Mouse (Mus musculus): ENCODE results near the gene Uvssa. TPM values are rescaled to one million over a fixed set of nuclear protein-coding genes. Genes with fewer than 3 reads are reported as not detected.

The Uvssa gene
- polyA plus RNA-seq, 1 experiment from 2014 or later, result 8.9 TPM

DNA sequence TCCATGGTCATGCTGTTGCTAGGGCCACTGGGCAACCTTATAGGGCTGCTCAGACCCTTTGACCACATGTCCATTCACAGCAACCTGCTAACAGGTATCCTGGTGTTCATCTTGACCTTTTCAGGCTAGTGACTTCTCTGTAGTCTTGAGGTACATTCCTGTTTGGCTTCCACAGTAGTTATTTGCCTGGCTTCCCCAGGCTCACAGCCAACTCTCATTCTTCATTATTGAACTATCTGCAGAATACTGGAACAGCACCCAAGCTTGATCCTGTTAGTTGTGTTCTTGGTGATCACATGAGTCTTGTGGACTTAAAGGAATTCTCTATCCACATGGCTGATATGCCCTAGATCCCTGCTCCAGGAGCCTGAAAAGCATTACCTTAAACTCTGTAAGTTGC lies 34.8 kb upstream of the Uvssa start:
- no peak overlapping the region for H3K4me2 ChIP-seq (replicated peaks; ENCODE audit: low read depth, low read length)
- no peak overlapping the region for H3K9ac ChIP-seq (ENCODE audit: low read depth, low read length)
- H3K27ac ChIP-seq (ENCODE audit: low read depth, low read length), result no peak overlapping the region
- no peaks in the 10 kb centered on the region for H3K27me3 ChIP-seq (ENCODE audit: control insufficient read depth, insufficient read depth, low read length)
- no peaks in the 10 kb centered on the region; the same call in 1 of the 2 replicates for H3K4me1 ChIP-seq (ENCODE audit: control insufficient read depth, insufficient read depth, low read length)
- no peaks in the 10 kb centered on the region for H3K9me3 ChIP-seq (ENCODE audit: control insufficient read depth, low read length)
- H3K36me3 ChIP-seq (ENCODE audit: control insufficient read depth, insufficient read depth, low read length), result peaks cover 9% of the 10 kb centered on the region
- no peak for ATAC-seq (ENCODE audit: low FRiP score, low TSS enrichment)
- no peak overlapping the region for H3K4me3 ChIP-seq (ENCODE audit: low read length)

DNA sequence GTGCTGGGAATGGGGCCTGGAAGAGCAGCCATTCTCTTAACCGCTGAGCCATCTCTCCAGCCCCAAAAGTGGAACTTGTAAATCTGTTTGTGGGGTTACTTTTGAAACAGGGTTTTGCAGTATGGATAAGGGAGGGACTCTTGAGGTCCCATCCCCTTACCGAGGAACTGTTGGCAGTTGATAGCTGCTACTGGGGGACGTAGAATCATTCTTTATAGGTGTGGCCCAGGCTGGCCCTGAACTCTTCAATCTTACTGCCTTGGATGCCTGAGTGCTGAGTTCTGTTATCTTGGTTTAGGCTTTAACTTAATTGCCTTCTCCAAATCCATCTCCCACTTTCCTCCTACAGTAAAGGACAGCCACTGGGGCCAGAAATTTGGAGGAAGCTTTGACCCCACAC lies 34.3 kb upstream of the Uvssa start:
- H3K27ac ChIP-seq (ENCODE audit: low read depth, low read length), result no peak overlapping the region
- no peak for ATAC-seq (ENCODE audit: low FRiP score, low TSS enrichment)
- no peak overlapping the region for H3K4me2 ChIP-seq (replicated peaks; ENCODE audit: low read depth, low read length)
- no peaks in the 10 kb centered on the region; the same call in 1 of the 2 replicates for H3K4me1 ChIP-seq (ENCODE audit: control insufficient read depth, insufficient read depth, low read length)
- H3K9ac ChIP-seq (ENCODE audit: low read depth, low read length), result no peak overlapping the region
- H3K27me3 ChIP-seq (ENCODE audit: control insufficient read depth, insufficient read depth, low read length), result no peaks in the 10 kb centered on the region
- WGBS, result 91% methylated on average over 3 of the region's 3 CpGs
- H3K9me3 ChIP-seq (ENCODE audit: control insufficient read depth, low read length), result no peaks in the 10 kb centered on the region
- peaks cover 7% of the 10 kb centered on the region for H3K36me3 ChIP-seq (ENCODE audit: control insufficient read depth, insufficient read depth, low read length)
- H3K4me3 ChIP-seq (ENCODE audit: low read length), result no peak overlapping the region

DNA sequence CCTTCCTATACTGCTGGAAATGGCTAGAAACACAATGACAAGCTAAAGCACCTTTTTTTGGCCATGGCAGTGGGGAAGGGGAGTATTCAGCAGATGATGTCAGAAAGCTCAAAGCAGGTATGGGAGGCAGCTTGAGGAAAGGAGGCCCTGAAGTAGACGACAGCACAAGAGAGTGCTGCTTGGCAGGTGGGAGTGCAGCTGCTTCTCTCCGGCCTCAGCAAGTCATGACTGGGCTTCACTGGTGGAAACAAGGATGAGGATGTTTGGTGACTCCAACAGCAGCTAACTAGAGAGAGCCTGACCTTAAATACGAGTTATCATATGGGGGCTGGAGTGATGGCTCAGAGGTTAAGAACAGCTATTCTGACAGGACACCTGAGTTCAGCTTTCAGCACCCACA lies 30.7 kb upstream of the Uvssa start:
- Histone ChIP-seq H3K9me3 (ENCODE audit: control insufficient read depth, low read length) (no peaks in the 10 kb centered on the region), H3K27me3 (ENCODE audit: control insufficient read depth, insufficient read depth, low read length) (no peaks in the 10 kb centered on the region), H3K36me3 (ENCODE audit: control insufficient read depth, insufficient read depth, low read length) (peaks cover 6% of the 10 kb centered on the region; the same call in 1 of the 2 replicates), H3K27ac (ENCODE audit: low read depth, low read length) (no peak overlapping the region), H3K4me3 (ENCODE audit: low read length) (no peak overlapping the region), H3K4me1 (ENCODE audit: control insufficient read depth, insufficient read depth, low read length) (peaks cover 4% of the 10 kb centered on the region; the same call in 1 of the 2 replicates), H3K4me2 (replicated peaks; ENCODE audit: low read depth, low read length) (no peak overlapping the region), H3K9ac (ENCODE audit: low read depth, low read length) (no peak overlapping the region)
- 66% methylated on average over 3 of the region's 3 CpGs for WGBS
- no peak for ATAC-seq (ENCODE audit: low FRiP score, low TSS enrichment)

DNA sequence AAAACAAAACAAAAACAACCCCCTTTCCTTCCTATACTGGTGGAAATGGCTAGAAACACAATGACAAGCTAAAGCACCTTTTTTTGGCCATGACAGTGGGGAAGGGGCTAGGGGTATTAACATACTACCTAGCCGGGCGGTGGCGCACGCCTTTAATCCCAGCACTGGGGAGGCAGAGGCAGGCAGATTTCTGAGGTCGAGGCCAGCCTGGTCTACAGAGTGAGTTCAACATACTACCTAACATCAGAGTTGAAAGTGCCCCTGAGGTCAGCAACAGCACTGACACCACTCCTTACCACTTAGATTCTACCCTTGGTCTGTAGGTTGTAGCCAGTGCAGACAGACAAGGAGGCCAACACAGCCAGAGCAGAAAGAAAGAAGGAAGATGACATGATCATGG lies 29.1 kb upstream of the Uvssa start:
- Histone ChIP-seq H3K36me3 (ENCODE audit: control insufficient read depth, insufficient read depth, low read length) (peaks cover 6% of the 10 kb centered on the region; the same call in 1 of the 2 replicates), H3K9ac (ENCODE audit: low read depth, low read length) (no peak overlapping the region), H3K9me3 (ENCODE audit: control insufficient read depth, low read length) (no peaks in the 10 kb centered on the region), H3K27me3 (ENCODE audit: control insufficient read depth, insufficient read depth, low read length) (no peaks in the 10 kb centered on the region), H3K27ac (ENCODE audit: low read depth, low read length) (no peak overlapping the region), H3K4me1 (ENCODE audit: control insufficient read depth, insufficient read depth, low read length) (peaks cover 4% of the 10 kb centered on the region; the same call in 1 of the 2 replicates), H3K4me3 (ENCODE audit: low read length) (no peak overlapping the region), H3K4me2 (replicated peaks; ENCODE audit: low read depth, low read length) (no peak overlapping the region)
- no peak for ATAC-seq (ENCODE audit: low FRiP score, low TSS enrichment)
- 94% methylated on average over 5 of the region's 5 CpGs for WGBS

DNA sequence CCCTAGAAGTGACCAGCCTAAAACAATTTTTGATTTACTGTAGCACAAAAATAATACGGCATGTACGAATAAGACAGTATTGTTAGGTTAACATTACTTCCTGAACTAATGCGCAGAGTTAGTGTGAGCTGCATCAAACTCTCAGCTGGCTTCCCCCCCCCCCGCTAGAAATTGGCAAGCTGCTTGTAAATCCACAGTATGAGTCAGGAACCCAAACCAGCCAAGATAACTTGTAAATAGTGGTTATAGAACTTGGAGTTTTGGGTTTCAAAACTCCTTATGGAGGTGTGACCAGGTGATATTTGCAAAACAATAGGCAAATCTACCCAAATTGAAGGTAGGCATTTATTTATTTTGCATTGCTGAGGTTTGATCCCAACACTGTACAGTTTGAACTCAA lies 28.6 kb upstream of the Uvssa start:
- H3K4me3 ChIP-seq (ENCODE audit: low read length), result no peak overlapping the region
- H3K9ac ChIP-seq (ENCODE audit: low read depth, low read length), result no peak overlapping the region
- no peaks in the 10 kb centered on the region for H3K27me3 ChIP-seq (ENCODE audit: control insufficient read depth, insufficient read depth, low read length)
- H3K27ac ChIP-seq (ENCODE audit: low read depth, low read length), result no peak overlapping the region
- H3K9me3 ChIP-seq (ENCODE audit: control insufficient read depth, low read length), result no peaks in the 10 kb centered on the region
- ATAC-seq (ENCODE audit: low FRiP score, low TSS enrichment), result no peak
- no peak overlapping the region for H3K4me2 ChIP-seq (replicated peaks; ENCODE audit: low read depth, low read length)
- H3K4me1 ChIP-seq (ENCODE audit: control insufficient read depth, insufficient read depth, low read length), result peaks cover 4% of the 10 kb centered on the region; the same call in 1 of the 2 replicates
- WGBS, result 72% methylated on average over 4 of the region's 4 CpGs
- peaks cover 5% of the 10 kb centered on the region; the same call in 1 of the 2 replicates for H3K36me3 ChIP-seq (ENCODE audit: control insufficient read depth, insufficient read depth, low read length)

DNA sequence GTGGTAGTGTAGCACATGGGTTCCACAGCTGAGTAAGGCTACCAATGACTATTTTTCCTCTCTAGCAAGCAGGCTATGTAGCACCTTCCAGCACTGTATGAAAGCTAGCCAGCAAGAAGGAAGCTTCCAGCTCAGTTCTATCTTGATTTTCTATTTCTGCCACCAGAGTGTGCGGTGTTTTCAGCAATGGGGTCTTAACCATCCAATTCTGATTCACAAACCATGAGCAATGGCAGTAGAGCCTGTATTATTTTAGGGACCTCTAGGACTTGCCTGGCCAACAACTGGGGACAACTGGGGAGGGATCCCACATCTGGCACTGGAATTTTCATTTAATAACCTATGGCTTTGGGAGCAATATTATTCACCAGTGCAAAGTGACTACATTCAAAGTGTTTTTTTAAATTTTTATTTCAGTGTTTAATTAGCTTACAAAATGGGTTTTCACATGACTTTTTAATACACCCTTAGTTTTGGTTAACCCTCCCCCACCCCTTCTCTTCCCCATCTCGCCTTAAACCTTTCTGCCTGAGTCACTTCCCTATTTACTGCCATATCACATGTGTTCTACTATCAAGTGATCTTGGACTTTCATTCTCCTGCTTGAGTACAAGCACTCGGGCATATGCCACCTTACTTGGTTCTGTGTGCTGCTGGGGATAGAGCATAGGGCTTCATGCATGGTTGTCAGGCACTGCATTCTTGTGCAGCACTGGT lies 26.6 kb upstream of the Uvssa start:
- peaks cover 4% of the 10 kb centered on the region; the same call in 1 of the 2 replicates for H3K4me1 ChIP-seq (ENCODE audit: control insufficient read depth, insufficient read depth, low read length)
- no peak for ATAC-seq (ENCODE audit: low FRiP score, low TSS enrichment)
- H3K36me3 ChIP-seq (ENCODE audit: control insufficient read depth, insufficient read depth, low read length), result no peaks in the 10 kb centered on the region
- H3K4me3 ChIP-seq (ENCODE audit: low read length), result no peak overlapping the region
- no peak overlapping the region for H3K27ac ChIP-seq (ENCODE audit: low read depth, low read length)
- no peak overlapping the region for H3K9ac ChIP-seq (ENCODE audit: low read depth, low read length)
- H3K9me3 ChIP-seq (ENCODE audit: control insufficient read depth, low read length), result no peaks in the 10 kb centered on the region
- 84% methylated on average over 3 of the region's 3 CpGs for WGBS
- no peak overlapping the region for H3K4me2 ChIP-seq (replicated peaks; ENCODE audit: low read depth, low read length)
- no peaks in the 10 kb centered on the region for H3K27me3 ChIP-seq (ENCODE audit: control insufficient read depth, insufficient read depth, low read length)

DNA sequence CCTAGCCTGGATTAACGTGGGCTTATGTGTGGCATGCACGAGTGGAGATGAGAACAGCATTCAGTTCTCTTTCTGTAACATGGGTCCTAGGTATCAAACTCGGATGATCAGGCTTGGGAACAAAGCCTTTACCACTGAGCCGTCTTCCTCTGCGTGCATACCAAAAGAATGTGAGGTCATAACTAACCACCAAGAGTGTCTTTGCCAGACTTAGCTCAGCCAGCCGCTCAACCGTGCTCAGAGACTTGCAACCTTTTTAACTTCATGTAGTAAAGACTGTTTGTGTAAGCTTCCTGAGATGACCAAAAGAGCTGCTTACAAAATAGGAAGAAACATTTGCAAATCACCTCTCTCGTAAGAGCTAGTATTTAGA lies 26.1 kb upstream of the Uvssa start:
- no peak overlapping the region for H3K4me2 ChIP-seq (replicated peaks; ENCODE audit: low read depth, low read length)
- 69% methylated on average over 8 of the region's 8 CpGs for WGBS
- H3K4me3 ChIP-seq (ENCODE audit: low read length), result no peak overlapping the region
- no peak for ATAC-seq (ENCODE audit: low FRiP score, low TSS enrichment)
- no peaks in the 10 kb centered on the region for H3K9me3 ChIP-seq (ENCODE audit: control insufficient read depth, low read length)
- no peaks in the 10 kb centered on the region for H3K27me3 ChIP-seq (ENCODE audit: control insufficient read depth, insufficient read depth, low read length)
- no peak overlapping the region for H3K27ac ChIP-seq (ENCODE audit: low read depth, low read length)
- no peaks in the 10 kb centered on the region for H3K36me3 ChIP-seq (ENCODE audit: control insufficient read depth, insufficient read depth, low read length)
- no peak overlapping the region for H3K9ac ChIP-seq (ENCODE audit: low read depth, low read length)
- H3K4me1 ChIP-seq (ENCODE audit: control insufficient read depth, insufficient read depth, low read length), result peaks cover 4% of the 10 kb centered on the region; the same call in 1 of the 2 replicates

DNA sequence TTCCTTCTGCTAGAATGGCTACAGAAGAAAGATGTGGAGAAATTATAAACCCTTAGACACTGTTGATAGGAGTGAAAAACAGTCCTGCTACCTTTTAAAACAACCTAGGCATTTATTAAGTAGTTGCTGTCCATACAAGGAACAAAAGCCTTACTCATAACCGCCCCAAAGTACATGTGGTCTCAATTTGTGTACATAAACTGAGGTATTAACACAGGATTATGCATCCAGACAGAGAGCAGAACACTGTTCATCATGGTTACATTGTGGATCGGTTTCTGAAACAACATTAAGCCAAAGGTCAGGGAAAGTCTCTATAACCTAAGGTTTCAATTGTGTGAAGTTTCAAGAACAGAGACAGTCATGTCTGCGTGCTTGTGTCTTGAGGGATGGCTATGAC lies 25.3 kb upstream of the Uvssa start:
- no peaks in the 10 kb centered on the region for H3K36me3 ChIP-seq (ENCODE audit: control insufficient read depth, insufficient read depth, low read length)
- H3K27ac ChIP-seq (ENCODE audit: low read depth, low read length), result no peak overlapping the region
- 0 out of 2 replicates have a peak, but pooled peaks cover 4% of the 10 kb centered on the region for H3K4me1 ChIP-seq (ENCODE audit: control insufficient read depth, insufficient read depth, low read length)
- H3K9ac ChIP-seq (ENCODE audit: low read depth, low read length), result no peak overlapping the region
- 81% methylated on average over 3 of the region's 3 CpGs for WGBS
- H3K27me3 ChIP-seq (ENCODE audit: control insufficient read depth, insufficient read depth, low read length), result no peaks in the 10 kb centered on the region
- H3K4me3 ChIP-seq (ENCODE audit: low read length), result no peak overlapping the region
- no peak overlapping the region for H3K4me2 ChIP-seq (replicated peaks; ENCODE audit: low read depth, low read length)
- no peak for ATAC-seq (ENCODE audit: low FRiP score, low TSS enrichment)
- no peaks in the 10 kb centered on the region for H3K9me3 ChIP-seq (ENCODE audit: control insufficient read depth, low read length)

DNA sequence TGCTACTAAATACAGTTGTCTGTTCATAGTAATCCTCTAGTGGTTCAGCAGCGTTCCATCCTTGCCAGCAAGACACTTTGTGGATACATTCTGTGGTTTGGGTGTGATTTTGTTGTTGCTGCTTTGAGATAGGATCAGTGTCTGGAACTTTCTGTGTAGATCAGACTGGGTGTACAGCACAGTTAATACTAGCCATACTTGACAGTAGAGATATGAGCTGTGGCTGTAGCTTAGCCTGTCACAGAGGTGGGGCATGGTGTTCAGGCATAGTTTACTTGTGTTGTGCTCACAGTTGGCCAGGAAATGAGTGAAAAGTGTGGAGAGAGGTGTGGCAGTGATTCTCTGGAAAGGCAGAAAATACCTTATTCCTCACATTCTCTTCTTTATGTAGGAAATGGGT lies 20.9 kb upstream of the Uvssa start:
- no peak overlapping the region for H3K4me3 ChIP-seq (ENCODE audit: low read length)
- H3K4me2 ChIP-seq (replicated peaks; ENCODE audit: low read depth, low read length), result no peak overlapping the region
- no peaks in the 10 kb centered on the region for H3K4me1 ChIP-seq (ENCODE audit: control insufficient read depth, insufficient read depth, low read length)
- 100% methylated on average over 1 of the region's 1 CpGs for WGBS
- no peak overlapping the region for H3K9ac ChIP-seq (ENCODE audit: low read depth, low read length)
- no peaks in the 10 kb centered on the region for H3K9me3 ChIP-seq (ENCODE audit: control insufficient read depth, low read length)
- H3K27me3 ChIP-seq (ENCODE audit: control insufficient read depth, insufficient read depth, low read length), result no peaks in the 10 kb centered on the region
- H3K36me3 ChIP-seq (ENCODE audit: control insufficient read depth, insufficient read depth, low read length), result peaks cover 41% of the 10 kb centered on the region
- no peak overlapping the region for H3K27ac ChIP-seq (ENCODE audit: low read depth, low read length)
- no peak for ATAC-seq (ENCODE audit: low FRiP score, low TSS enrichment)

All from kidney, embryonic 14.5 days (tissue).